ENCODE assay signal across 25 mouse cellular contexts in genomic region chr13:94011996-94012575, GRCm38 (mm10). TPM values are rescaled to one million over a fixed set of nuclear protein-coding genes. Genes with fewer than 3 reads are reported as not detected.
A peak's percentile ranks its signal among the peaks of the same experiment; 100 is the strongest.
DNase-seq lines count a peak whose midpoint lies in the region; ATAC-seq and TF ChIP-seq lines count a peak whose summit lies in the region.
"Had no signal": no experiment of that assay in that cellular context is flagged by ENCODE, and none has a peak within 500 bp of the region (broad histone marks: within the 10 kb centered on the region; RNA-seq: fewer than 3 reads in every experiment).

No protein-coding gene starts in this region.

- 67% methylated on average over 4 of the region's 4 CpGs for WGBS in embryonic facial prominence, embryonic 14.5 days
- 91% methylated on average over 4 of the region's 4 CpGs for WGBS in embryonic facial prominence, embryonic 10.5 days
- WGBS in lung, adult 2 months: 89% methylated on average over 4 of the region's 4 CpGs
- WGBS in limb, embryonic 15.5 days: 63% methylated on average over 4 of the region's 4 CpGs
- WGBS in forebrain, embryonic 11.5 days: 87% methylated on average over 4 of the region's 4 CpGs

- H3K9ac ChIP-seq in embryonic facial prominence, embryonic 14.5 days (ENCODE audit: low read depth, low read length): no peak overlapping the region
- no peak overlapping the region for H3K9ac ChIP-seq in limb, embryonic 15.5 days
- H3K9ac ChIP-seq in forebrain, embryonic 11.5 days (ENCODE audit: low read length): no peak overlapping the region
- H3K9ac ChIP-seq: liver, postnatal 0 days; midbrain, embryonic 12.5 days; neural tube, embryonic 15.5 days had no signal

- H3K36me3 ChIP-seq in embryonic facial prominence, embryonic 14.5 days (ENCODE audit: control insufficient read depth, insufficient read depth, low read length): no peaks in the 10 kb centered on the region
- no peaks in the 10 kb centered on the region for H3K36me3 ChIP-seq in embryonic facial prominence, embryonic 10.5 days (replicated peaks)
- H3K36me3 ChIP-seq in limb, embryonic 15.5 days: no peaks in the 10 kb centered on the region
- H3K36me3 ChIP-seq in forebrain, embryonic 11.5 days (ENCODE audit: control insufficient read depth, insufficient read depth, low read length): no peaks in the 10 kb centered on the region
- H3K36me3 ChIP-seq: G1E; midbrain, embryonic 12.5 days; neural tube, embryonic 15.5 days had no signal

- no peak for TF ChIP-seq POLR2A in lung, adult 2 months (IDR thresholded peaks at IDR 0.05; ENCODE audit: borderline replicate concordance, extremely low read depth, low read depth, low read length)

- H3K9me3 ChIP-seq in embryonic facial prominence, embryonic 14.5 days (ENCODE audit: control insufficient read depth, low read length): no peaks in the 10 kb centered on the region
- H3K9me3 ChIP-seq in embryonic facial prominence, embryonic 10.5 days: no peaks in the 10 kb centered on the region
- H3K9me3 ChIP-seq in limb, embryonic 15.5 days: no peaks in the 10 kb centered on the region
- H3K9me3 ChIP-seq in forebrain, embryonic 11.5 days (ENCODE audit: control insufficient read depth, low read length): no peaks in the 10 kb centered on the region
- H3K9me3 ChIP-seq: G1E; midbrain, embryonic 12.5 days; neural tube, embryonic 15.5 days had no signal

- H3K4me2 ChIP-seq in embryonic facial prominence, embryonic 14.5 days (ENCODE audit: low read depth, low read length): no peak overlapping the region
- no peak overlapping the region for H3K4me2 ChIP-seq in limb, embryonic 15.5 days
- no peak overlapping the region for H3K4me2 ChIP-seq in forebrain, embryonic 11.5 days (ENCODE audit: low read depth, low read length, severe bottlenecking)
- H3K4me2 ChIP-seq: midbrain, embryonic 12.5 days; neural tube, embryonic 15.5 days had no signal

- DNase-seq in embryonic facial prominence, embryonic 14.5 days (ENCODE audit: low spot score): peak; percentile 83
- DNase-seq in embryonic facial prominence, embryonic 10.5 days (ENCODE audit: low spot score): no peak
- peak; percentile 72 for DNase-seq in lung, postnatal 10 days
- DNase-seq in lung, adult 2 months: no peak
- peak; percentile 28 for DNase-seq in gastrocnemius, postnatal 10 days
- no peak for DNase-seq in thymus, postnatal 36 days
- DNase-seq in forebrain, embryonic 11.5 days (ENCODE audit: low spot score): no peak
- DNase-seq: adrenal gland, adult 2 months; cerebellum, adult 11 months; cerebellum, postnatal 14 days; embryo, embryonic 11 days; kidney, postnatal 10 days; liver; liver, postnatal 0 days; right cerebral cortex, postnatal 4 days had no signal

- no peak overlapping the region for H3K27ac ChIP-seq in embryonic facial prominence, embryonic 14.5 days (replicated peaks; ENCODE audit: low read depth, low read length)
- H3K27ac ChIP-seq in embryonic facial prominence, embryonic 10.5 days (replicated peaks): no peak overlapping the region
- H3K27ac ChIP-seq in limb, embryonic 15.5 days: no peak overlapping the region
- H3K27ac ChIP-seq in forebrain, embryonic 11.5 days (ENCODE audit: low read depth, low read length): no peak overlapping the region
- H3K27ac ChIP-seq: left cerebral cortex, adult 2 months; macrophage; midbrain, embryonic 12.5 days; neural tube, embryonic 15.5 days had no signal

- H3K27me3 ChIP-seq in embryonic facial prominence, embryonic 14.5 days (replicated peaks; ENCODE audit: control insufficient read depth, insufficient read depth, low read length): no peaks in the 10 kb centered on the region
- no peaks in the 10 kb centered on the region for H3K27me3 ChIP-seq in embryonic facial prominence, embryonic 10.5 days (replicated peaks; ENCODE audit: low read depth, poor library complexity, severe bottlenecking)
- H3K27me3 ChIP-seq in limb, embryonic 15.5 days: no peaks in the 10 kb centered on the region
- no peaks in the 10 kb centered on the region for H3K27me3 ChIP-seq in forebrain, embryonic 11.5 days (ENCODE audit: control insufficient read depth, insufficient read depth, low read length)
- H3K27me3 ChIP-seq: midbrain, embryonic 12.5 days; neural tube, embryonic 15.5 days had no signal

- 0 out of 2 replicates have a peak, but pooled peaks cover 4% of the 10 kb centered on the region for H3K4me1 ChIP-seq in embryonic facial prominence, embryonic 14.5 days (ENCODE audit: control insufficient read depth, insufficient read depth, low read length)
- H3K4me1 ChIP-seq in embryonic facial prominence, embryonic 10.5 days: no peaks in the 10 kb centered on the region
- no peaks in the 10 kb centered on the region for H3K4me1 ChIP-seq in lung, adult 2 months (ENCODE audit: control insufficient read depth, insufficient read depth, low read length)
- peaks cover 8% of the 10 kb centered on the region; the same call in 1 of the 2 replicates for H3K4me1 ChIP-seq in limb, embryonic 15.5 days
- H3K4me1 ChIP-seq in forebrain, embryonic 11.5 days (replicated peaks; ENCODE audit: control insufficient read depth, insufficient read depth, low read length): no peaks in the 10 kb centered on the region
- H3K4me1 ChIP-seq: midbrain, embryonic 12.5 days; neural tube, embryonic 15.5 days had no signal

- ATAC-seq in embryonic facial prominence, embryonic 14.5 days (ENCODE audit: low read depth): peak; percentile 83
- peak; percentile 74; the same call in 1 of the 2 replicates for ATAC-seq in limb, embryonic 15.5 days (ENCODE audit: insufficient number of reproducible peaks, low FRiP score, low TSS enrichment, low read depth)
- ATAC-seq in forebrain, embryonic 11.5 days (replicated peaks; ENCODE audit: low FRiP score): no peak
- ATAC-seq: CD4-positive, CD25-positive, alpha-beta regulatory T cell, adult 4 months; forebrain, embryonic 16.5 days; hindbrain, embryonic 16.5 days; intestine, postnatal 0 days; liver, postnatal 0 days had no signal

- TF ChIP-seq CTCF in lung, adult 2 months (IDR thresholded peaks at IDR 0.05; ENCODE audit: insufficient read depth, low read length): no peak

- H3K4me3 ChIP-seq in embryonic facial prominence, embryonic 14.5 days (ENCODE audit: low read depth, low read length): no peak overlapping the region
- H3K4me3 ChIP-seq in embryonic facial prominence, embryonic 10.5 days: no peak overlapping the region
- H3K4me3 ChIP-seq in lung, adult 2 months (replicated peaks; ENCODE audit: extremely low read depth, low read depth, low read length): no peak overlapping the region
- H3K4me3 ChIP-seq in limb, embryonic 15.5 days: no peak overlapping the region
- H3K4me3 ChIP-seq in forebrain, embryonic 11.5 days (ENCODE audit: low read depth, low read length): no peak overlapping the region
- H3K4me3 ChIP-seq: left cerebral cortex, adult 2 months; midbrain, embryonic 12.5 days; neural tube, embryonic 15.5 days had no signal

RNA-seq across cellular contexts. Expression of gene Lhfpl2, which starts 45.5 kb away (rescaled TPM):
- 81.8 and 91.3 TPM in 2 replicates for polyA plus RNA-seq in embryonic facial prominence, embryonic 14.5 days (2014; fragmentation: Nextera tagmentation; extraction: Ambion mirVana)
- polyA plus RNA-seq in embryonic facial prominence, embryonic 10.5 days (2016; fragmentation: Nextera tagmentation; extraction: Ambion mirVana): 31.1 and 34.2 TPM in 2 replicates
- 9.4 and 9.9 TPM in 2 replicates for polyA plus RNA-seq in lung, adult 2 months (2012; rRNA removed)
- total RNA-seq in gastrocnemius, postnatal 10 days (2021): 10 to 100 TPM; 31.9 to 38.6 TPM
- 74.3 and 75.2 TPM in 2 replicates for polyA plus RNA-seq in limb, embryonic 15.5 days (2015; fragmentation: Nextera tagmentation; extraction: Ambion mirVana)
- polyA plus RNA-seq in forebrain, embryonic 11.5 days (2014; fragmentation: Nextera tagmentation; extraction: Ambion mirVana): 24.2 and 24.7 TPM in 2 replicates
- polyA plus RNA-seq: G1E had no signal

Comparison
In these comparisons a context has a peak if more than half of its experiments do, and no peak if none do; other contexts are left out.
1. DNase-seq: peak in embryonic facial prominence, embryonic 14.5 days (single experiment), lung, postnatal 10 days (single experiment) and gastrocnemius, postnatal 10 days (single experiment); none in embryonic facial prominence, embryonic 10.5 days (single experiment), lung, adult 2 months (single experiment), thymus, postnatal 36 days (0 of 2) and forebrain, embryonic 11.5 days (single experiment).